Mouse (Mus musculus) megakaryocyte progenitor cell, adult 5-6 weeks (primary cell): Measurements from ENCODE around the gene Tmem151b. TPM values are rescaled to one million over a fixed set of nuclear protein-coding genes. Genes with fewer than 3 reads are reported as not detected.

Experiments
- ATAC-seq: replicated peaks from 2 replicates; pipeline ENCODE4 v1.8.0; 2016; ENCODE audit warnings: mild to moderate bottlenecking, moderate TSS enrichment, inconsistent platforms; ENCODE audit not compliant: poor library complexity
- total RNA-seq, 2 experiments: library from RNA; stranded (forward) in 1 of 2; stranded (reverse) in 1 of 2; fragments of 157-497, 149-512 nt in 1 of 2; fragments of 200-1000 nt in 1 of 2; gene quantifications; 2 replicates each; pipeline versions ENCODE4 v1.2.3 to v1.2.4; 2015 to 2017

Tmem151b gene
- total RNA-seq, 2 experiments from 2014 or later: 0.12 TPM; not detected in 1

DNA sequence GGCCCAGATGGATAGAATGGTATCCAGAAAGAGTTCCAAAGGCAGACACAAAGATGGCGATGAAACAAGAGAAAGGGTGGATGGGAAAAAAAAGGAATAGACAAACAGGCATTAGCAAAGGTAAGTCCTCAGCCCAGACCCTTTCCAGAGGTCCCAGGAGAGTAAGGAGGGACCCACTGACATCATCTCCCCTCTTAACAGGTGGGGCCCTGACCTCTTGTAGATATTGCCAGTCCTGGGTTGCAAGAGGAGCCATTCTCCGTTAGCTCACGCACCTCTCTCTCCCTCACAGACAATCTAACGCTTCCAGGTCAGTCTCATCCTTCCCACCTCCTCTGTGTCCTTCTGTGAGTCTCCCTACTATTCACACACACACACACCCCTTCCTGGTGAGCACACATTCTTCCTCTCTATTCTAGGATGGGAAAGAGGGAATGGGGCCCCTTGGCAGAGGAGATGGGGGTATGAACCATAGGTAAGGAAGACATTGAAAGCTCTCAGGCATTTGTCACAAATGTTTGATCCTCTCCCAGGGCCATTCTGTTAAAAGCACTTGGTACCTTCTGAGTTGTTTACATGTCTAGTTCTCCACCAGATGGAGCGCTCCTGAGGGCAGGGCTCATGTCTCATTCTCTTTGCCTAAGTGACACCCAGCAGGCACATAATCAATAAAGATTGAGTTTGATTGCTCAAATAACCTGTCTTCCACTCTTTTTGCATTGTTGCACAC, 1.9 kb downstream of the Tmem151b start:
- no peak for ATAC-seq

DNA sequence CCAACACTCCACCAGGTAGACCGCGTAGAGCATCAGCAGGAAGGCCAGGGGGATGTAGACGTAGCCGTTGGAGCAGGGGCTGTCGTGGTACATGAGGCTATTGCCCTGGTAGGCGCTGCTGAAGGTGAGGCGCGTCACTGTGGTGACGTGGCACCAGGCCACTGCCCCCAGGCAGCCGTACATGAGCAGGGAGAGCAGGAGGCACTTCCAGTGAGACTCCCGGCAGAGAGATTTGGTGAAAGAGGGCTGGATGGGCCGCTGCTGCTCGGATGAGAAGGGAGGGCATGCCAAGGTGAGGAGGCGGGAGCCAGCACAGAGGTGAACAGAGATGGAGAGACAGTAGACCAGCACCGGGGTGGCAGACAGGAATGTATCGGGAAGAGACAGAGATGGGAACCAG, 2.5 kb downstream of the Tmem151b start:
- no peak for ATAC-seq

DNA sequence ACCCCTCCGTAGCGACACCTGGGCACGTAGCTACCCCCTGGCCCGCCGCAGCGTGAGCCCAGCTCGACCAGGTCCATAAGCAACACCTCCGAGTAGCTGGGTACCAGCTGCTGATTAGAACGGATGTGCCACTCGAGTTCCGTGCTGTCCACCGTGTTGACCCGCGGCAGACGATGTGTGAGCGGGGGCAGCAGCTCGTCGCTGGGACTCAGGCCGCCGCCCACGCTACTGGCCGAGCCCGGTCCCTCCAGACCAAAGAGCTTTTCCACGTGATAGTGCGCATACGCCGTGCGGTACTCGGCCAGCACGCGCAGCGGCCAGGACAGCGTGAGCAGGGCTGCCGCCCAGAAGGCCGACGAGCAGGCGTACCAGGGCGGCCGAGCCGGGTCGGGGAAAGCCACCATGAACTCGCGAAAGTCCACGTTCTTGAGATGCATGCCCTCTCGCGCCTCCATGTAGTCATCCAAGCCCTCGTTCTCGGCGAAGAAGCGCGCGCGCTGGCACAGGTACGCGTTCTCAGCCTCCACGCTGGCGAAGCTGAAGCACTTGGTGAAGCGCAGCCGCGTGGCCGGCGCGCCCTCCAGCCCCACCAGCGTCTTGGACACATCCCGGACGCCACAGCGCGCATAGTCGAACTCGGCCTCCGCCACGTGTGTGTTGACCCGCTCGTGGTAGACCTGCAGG, 4.1 kb downstream of the Tmem151b start:
- 0 out of 2 replicates have a peak, but pooled peaks have one; percentile 21 for ATAC-seq

DNA sequence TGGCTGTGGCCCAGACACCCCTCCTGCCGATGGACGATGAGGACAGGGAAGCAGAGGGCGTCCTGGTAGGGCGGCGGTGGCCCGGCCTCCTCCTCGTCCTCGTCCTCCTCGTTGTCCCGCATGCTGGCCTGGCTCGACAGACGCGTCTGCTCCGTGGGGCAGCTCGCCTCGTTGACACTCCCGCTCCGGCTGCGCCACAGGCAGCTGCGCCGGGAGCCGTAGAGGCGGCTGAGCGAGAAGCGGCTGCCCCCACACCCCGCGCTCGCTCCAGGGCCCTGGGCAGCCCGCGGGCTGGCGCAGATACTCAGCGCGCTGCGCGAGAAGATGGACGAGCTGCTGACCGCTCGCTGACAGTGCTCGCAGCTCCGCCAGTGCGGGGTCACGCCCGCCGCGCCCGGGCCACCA, 4.6 kb downstream of the Tmem151b start:
- no peak for ATAC-seq

DNA sequence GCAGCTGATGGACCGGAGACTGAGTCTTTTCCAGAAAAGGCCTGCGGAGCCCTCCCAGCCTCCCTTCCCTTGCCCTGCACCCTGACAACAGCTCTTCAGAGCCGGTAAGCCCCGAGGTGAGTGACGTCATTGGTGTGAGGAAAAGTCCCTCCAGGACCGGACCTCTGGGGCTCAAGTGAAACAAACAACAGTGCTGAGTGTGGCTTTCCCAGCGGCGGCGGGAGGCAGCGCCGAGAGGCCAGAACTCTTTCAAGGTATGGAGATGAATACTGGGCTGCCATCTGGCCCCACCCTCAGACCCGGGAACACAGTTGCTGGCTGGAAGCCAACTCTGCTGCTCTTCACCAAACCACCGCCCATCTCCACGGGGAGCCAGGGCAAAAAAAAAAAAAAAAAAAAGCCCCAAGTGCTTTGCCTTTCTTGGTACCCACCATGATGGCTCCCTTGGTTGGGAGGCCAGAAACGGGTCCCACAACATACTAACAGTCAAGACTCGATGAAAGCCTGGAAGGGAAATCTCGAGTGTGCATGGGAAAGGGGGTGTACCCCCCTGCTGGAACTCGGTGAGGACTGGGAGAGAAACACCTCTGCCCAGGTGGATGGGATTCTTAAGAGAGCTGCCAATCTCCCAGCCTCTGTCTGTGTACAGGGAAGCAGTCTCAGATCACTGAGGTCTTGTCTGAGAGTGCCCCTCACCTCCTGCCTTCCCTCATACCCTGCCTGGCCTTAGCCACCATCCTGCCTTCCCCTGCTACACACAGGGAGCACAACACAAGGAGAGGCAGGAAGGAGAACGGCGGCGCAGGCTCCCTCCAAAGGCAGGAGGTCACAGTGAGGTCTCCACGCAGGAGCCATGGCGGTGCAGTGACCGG, 5.2 kb downstream of the Tmem151b start:
- ATAC-seq: no peak

DNA sequence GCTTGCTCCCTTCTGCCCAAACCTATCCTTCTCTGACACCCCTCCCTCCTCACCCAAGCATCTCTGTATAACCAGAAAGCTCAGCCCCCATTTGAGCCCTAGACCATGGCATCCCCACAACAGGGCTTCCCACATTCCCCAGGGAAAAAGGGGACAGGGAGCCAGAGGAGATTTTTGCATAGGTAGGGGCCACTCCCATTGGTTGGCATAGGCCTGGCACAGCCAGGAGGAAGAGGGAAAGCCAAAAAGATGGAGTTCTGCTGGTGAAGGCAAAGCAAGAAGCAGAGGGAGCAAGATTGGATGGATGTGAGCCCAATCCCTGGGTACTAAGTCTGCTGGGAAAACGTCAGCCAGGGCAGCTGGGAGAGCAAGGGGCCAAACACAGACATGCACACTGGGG, 6.4 kb downstream of the Tmem151b start:
- no peak for ATAC-seq

DNA sequence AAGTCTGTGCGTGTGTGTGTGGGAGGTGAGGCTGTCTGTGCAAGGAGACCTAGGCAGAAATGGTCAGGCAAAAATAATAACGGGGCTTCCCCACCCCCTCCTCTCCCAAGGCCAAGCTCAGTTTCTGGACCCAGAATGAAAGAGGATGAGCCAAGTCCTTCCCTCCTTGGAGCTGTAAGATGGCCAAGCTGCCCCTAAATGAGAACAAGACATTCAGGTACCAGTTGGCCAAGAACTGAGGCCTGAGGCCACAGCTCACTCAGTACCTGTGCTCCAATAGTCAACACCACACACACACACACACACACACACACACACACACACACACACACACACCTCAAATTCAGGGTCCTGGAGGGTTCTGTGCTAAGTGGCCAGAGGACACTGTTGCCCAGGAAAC, 6.8 kb downstream of the Tmem151b start:
- ATAC-seq: no peak

DNA sequence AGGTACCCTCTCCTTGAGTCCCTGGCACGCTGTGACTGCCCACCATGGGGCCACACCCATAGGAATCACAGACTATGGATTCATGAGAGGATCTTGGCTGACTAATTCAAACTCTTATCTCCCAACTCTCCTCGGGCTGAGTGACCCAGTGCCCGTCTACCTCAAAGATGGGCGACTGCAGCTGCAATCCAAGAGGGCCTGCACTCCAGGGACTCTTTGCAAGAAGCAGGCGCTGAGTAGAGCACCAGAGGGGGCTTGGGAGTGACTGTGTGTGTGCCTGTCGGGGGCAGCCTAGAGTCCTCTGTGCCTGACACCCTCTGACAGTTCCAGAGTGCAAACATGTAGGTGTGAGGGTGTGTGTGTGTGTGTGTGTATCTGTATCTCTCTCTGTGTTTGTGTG, 7.3 kb downstream of the Tmem151b start:
- no peak for ATAC-seq

DNA sequence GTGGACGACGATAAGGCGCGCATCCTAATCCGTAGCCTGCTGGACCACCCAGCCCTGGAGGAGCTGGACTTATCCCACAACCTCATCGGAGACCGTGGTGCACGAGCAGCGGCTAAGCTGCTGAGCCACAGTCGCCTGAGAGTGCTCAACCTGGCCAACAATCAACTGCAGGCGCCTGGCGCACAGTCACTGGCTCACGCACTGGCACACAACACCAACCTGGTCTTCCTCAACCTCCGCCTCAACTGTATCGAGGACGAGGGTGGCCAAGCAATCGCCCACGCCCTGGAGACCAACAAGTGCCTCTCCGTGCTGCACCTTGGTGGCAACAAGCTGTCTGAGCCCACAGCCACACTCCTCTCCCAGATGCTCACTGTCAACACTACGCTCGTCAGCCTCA, 9.8 kb downstream of the Tmem151b start:
- ATAC-seq: no peak

DNA sequence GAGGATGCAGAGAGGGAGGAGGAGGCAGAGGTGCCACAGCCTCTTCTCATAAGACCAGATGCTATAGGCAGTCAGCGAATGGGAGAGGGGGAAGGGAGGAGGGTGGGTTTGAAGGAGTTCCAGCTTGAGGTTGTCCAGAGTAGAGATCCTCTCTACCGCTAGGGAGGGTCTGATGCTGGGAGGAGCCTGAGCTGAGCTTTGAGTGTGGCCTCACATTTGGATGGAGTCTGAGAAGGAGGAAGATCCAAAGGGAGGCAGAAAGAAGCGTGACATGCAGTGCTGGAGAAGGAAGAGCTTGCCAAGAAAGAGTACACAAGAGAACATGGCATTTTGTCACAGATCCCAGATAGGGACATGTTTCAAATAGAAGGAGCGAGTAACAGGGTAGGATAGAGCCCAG, 11.1 kb downstream of the Tmem151b start:
- ATAC-seq: no peak

DNA sequence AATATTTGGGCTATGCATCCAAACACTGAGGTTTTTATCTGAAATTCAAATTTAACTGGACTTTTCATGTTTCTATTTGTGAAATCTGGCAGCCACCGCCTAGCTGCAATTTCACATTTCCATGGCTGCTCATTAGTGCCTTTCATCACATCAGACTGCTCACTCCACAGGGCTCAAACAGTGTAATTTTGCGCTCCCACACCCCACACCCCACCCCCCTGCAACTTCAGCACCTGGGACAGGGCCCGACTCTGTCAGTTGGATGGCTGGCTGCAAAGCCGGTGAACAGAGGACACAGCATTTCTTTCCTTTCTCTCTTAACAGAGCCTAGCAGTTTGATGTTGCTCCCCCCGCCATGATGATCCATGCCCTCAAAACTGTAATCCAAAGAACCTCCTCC, 13.2 kb downstream of the Tmem151b start:
- peak; percentile 68; the same call in 1 of the 2 replicates for ATAC-seq

DNA sequence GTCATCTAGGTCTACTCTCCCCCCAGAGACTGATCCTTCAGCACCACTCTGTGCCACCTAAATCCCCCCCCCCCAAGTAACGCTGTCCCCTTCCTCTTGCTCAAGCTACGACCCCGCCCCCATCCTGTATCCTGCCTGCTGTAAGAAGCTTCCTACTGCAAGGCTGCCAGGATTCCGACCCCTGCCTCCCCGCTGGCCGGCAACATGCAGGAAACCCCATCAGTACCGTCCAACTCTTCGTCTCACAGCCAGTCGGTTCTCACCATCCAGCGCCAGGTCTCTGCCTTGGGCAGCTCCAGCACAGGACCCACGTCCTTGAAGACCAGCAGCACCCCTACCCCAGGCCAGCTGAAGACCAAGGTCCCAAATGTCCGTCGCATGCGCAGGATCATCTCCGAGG, 16.6 kb downstream of the Tmem151b start:
- ATAC-seq: no peak

DNA sequence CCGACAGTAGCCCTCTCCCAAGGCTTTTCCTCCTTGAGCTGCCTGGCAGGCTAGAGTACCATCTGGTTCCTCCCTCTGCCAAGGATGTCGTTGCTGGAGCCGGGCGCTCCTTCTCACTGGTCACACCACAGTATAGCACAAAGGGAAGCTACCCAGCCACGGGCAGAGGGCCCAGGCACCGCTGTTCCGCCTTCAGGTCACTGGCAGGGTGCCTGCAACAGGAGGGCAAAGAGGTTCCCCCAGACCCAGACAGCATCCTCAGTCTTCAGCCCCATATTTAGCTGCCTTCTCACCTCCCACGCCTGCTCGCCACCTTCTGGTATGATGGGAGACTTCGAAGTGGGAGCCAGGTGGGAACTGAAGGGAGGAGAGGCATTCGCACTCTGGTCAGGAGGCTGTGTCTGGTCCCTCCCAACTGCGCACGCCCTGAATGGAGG, 19.1 kb downstream of the Tmem151b start:
- no peak for ATAC-seq

DNA sequence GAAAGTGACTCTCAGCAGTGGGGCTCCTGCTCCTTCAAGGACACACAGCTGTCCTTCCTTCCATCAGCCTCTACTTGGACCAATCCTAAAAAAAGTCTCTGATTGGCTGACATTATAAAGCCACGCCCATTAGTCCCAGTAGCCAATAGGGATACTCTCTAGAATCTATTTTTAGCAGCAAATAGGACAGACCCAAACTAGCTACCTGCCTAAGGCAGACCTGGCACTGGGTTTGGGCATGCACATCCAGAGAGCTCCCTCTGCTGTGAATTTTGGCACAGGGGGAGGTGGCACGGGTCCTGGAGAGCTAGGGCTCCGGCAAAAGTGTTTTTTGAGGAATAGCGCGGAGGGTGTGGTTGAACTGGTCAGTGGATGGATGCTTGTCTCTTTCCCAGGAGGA, 22.9 kb downstream of the Tmem151b start:
- ATAC-seq: no peak

DNA sequence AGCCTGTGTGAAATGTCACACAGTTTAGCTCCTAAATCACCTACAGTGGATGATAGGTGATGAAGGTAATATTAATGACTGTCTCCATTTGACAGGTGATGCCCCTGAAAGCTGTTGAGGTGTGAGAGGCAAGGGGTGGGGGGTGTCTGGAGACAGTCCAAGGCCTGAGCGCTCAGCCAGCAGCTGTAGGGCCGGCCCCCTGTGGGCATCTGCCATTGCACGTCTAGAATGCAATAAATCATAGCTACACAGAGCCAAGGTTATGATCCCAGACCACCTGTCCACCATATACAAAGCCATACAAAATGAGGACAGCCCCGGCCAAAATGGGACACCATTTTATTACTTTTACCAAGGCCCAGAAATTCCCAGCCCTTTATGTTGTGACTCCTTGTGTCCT, 24.5 kb downstream of the Tmem151b start:
- ATAC-seq: no peak

DNA sequence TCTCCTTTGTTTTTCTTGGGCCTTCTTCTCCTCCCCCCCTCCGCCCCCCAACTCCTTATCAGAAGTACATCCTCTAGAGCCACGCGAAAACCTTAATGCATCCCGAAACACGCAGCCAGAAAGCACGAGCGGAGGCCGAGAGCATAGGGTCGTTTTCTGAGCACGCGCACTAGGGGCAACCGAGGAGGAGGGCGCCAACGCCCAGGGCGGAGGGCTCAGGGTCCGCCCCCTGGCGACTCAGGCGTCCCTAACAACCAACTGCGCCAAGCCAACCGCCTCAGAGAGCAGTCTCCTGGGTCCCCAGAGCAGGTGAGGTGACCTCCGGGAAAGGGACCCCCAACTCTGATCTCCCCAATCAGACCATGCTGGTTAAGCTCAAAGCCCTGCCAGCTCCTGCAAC, 26.2 kb downstream of the Tmem151b start, which contains the start of gene Tcte1:
Gene Tcte1, plus strand, starts transcription at position 172 of the 400 bp plus-strand sequence.
- peak; percentile 44; the same call in 1 of the 2 replicates for ATAC-seq

DNA sequence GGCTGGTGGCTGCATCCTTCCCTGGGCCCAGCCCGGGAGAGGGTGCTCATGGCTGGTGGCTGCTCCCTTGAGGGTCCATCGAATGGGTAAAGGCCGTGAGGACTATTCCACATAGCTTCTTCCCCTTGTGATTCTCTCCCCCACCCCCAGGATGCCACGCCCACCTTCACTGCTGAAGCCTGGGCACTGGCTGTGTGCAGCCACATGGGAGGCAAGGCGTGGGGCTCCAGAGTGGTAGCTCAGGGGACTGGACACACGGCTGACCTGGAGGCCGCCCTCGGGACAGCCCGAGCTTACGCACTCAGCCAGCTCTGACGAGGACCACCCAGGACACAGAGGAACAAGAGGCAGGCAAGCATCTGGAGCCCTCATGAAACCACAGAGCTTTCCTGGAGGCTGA, 29.3 kb downstream of the Tmem151b start:
- no peak for ATAC-seq

DNA sequence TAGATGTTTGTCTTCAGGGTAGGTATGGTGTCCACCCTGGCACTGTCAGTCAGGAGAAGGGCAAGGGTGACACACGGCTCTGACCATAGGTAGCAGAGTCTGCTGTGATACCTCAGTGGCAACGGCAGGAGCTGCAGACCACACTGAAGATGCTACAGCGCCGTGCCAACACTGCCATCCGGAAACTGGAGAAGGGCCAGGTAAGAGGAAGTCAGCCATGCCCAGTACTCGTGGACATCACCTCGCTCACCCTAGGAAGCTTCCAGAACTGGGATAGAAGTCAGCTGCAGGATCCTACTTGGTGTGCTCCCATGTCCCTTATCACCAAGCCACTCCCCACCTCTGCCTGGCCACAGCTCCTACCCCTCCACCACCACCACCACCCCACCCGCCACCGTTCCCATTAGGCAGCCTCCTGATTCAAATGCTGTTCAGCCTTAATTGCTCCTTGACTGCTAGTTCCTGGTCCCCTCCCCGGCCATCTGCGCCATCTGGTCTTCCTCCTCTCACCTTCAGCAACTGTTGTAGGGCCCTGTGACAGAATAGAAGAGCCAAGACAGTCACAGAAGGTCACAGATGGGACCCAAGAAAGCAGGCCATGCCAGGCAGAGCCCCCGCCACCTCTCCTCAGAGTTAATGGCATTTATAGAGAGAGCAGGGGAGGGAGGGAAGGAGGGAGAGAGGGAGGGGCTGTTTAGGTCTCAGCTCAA, 30.6 kb downstream of the Tmem151b start:
- no peak for ATAC-seq

DNA sequence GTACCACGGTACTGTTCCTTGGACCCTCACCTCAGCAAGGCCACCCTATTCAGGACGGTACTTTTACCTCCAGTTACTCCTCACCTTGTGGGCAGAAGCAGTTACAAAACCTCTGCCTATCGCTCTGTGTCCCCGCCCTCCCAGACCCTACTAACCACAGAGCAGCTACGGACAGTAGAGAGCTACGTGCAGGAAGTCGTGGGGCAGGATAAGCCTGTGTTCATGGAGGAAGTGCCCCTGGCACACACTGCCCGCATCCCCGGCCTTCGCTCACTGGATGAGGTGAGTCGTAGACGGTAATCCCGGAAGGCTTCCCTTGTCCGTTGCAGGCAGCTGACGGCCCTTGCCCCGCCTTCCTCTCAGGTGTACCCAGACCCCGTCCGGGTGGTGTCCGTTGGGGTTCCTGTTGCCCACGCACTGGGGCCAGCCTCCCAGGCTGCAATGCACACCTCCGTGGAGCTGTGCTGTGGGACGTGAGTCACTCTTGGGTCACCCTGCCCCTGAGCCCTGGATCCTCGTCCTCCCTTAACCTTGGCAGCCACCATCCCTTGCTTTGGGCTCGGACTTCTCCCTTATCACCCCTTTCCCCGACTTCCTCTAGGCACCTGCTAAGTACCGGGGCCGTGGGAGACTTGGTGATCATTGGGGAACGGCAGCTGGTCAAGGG, 31.8 kb downstream of the Tmem151b start:
- peak; percentile 77 for ATAC-seq

DNA sequence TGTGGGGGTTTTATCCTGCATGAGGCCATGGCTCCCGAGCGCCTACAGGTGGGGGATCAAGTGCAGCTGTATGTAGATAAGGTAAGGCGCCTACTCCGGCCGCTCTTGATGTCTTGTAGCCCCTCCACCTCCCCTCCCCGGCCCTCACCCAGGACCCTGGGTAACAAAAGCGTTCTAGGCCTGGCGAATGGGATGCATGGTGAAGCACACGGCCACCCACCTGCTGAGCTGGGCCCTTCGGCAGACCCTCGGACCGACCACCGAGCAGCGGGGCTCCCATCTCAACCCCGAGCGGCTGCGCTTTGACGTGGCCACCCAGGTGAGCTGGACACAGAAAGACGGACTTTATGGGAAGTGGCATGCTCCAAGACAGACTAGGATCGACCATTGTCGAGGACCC, 32.3 kb downstream of the Tmem151b start:
- ATAC-seq: no peak
